Mouse (Mus musculus) c-Kit-positive CD71-positive TER-119-negative erythroid progenitor cells, embryonic 14.5 days (primary cell): ENCODE measurements around the gene Serpinb6a.
"Not testable (repeated sequence)": the region's sequence is repeated elsewhere in the genome, so short reads cannot be mapped to it uniquely, and the experiment has no call there.

ENCODE experiments used
- DNase-seq: peaks from one replicate; pipeline ENCODE4 v3.0.0-alpha.2; 2013; ENCODE audit warnings: low read depth

Gene Serpinb6a

DNA sequence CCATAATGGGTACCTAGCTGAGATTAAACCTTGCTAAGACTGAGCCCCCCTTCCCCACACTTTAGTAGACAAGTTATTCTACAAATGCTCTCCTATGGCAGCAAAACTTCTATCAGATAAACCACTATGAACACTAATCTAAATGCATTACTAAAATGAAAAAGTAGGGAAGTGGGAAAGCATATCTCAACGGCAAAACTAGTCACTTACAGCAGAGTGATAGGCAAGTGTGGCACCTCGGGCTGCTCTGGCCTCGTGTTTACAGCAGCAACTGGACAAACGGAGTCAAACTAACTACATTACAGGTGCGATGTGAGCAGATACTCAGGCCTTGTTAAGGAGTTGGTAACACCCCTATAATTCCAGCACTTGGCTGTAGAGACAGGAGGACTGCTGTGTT, 13.0 kb downstream of the Serpinb6a start:
- DNase-seq = no peak

DNA sequence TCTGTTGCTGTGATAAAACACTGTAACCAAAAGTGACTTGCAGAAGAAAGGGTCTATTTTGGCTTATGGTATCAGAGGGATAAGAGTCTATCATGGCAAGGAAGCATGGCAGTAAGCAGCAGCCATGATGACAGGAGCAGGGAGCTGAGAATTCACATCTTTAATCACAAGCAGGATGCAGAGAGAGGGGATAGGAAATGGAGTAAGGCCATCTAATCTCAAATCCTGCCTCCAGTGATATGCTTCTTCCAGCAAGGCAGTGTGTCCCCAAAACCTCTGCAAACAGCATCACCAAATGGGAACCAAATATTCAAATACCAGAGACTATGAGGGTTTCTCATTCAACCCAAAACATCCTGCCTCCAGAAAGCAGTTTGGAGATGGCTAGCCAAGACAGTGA, 36.0 kb downstream of the Serpinb6a start:
- no peak for DNase-seq

DNA sequence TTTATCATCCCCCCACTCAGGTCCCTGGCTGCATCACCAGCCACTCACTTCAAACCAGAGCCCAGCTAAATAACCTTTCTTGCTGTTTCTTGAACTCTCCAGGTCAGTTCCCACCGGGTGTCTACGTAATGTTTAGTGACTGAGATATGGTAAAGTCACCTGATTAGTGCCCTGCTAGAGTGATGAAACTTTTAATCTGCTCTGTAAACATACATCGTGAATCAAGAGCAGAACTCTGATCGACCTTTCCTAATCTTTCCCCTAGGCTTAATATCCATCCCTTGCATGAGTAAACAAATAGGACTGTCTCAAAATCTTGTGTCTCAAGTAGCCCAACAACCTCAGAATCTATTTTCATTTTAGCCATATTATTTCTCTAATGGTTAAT, 36.6 kb downstream of the Serpinb6a start:
- no peak for DNase-seq

DNA sequence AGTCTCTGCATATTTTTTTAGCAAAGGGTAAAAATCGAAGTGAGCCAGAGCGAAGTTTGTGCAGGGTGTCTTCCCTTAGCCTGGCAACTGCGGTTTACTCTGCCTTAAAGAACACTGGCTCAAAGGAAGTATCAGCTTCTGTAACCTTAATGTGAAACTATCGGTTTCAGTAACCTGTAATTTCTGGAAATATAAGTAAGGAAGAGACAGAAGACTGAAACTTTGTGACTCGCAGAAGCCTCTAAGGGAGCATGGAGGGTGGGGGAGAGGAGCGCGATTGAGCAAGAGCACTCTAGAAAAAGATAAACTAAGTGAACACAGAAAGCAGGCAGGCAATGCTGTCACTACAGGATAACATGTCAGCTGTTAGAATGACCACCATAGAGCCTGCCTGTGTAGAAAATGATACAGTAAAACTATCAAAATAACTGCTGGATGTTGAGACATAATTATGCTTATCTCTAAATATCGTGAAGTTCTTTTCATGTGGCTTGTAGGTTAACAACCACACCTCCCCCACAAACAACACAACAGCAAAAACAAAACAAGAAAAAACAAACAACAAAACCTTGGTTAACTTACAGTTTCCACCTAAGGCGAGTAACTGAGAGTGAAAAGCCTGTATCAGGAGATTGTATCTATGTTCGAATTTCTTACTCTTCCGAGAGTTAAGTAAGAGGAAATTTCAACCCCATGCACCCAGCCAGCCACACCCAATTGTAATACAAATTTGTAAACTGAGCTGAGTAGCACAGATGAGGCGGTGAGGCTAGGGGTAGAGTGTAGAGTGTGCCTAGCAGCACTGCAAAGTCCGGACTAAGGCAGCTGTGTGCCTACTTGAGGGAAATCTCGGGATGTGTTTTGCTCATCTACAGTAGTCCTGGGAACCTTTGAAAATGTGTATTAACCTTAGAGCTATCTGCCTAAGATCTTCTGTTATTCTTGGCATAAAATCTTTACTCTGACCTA, 37.3 kb downstream of the Serpinb6a start:
- DNase-seq = peak; percentile 55

DNA sequence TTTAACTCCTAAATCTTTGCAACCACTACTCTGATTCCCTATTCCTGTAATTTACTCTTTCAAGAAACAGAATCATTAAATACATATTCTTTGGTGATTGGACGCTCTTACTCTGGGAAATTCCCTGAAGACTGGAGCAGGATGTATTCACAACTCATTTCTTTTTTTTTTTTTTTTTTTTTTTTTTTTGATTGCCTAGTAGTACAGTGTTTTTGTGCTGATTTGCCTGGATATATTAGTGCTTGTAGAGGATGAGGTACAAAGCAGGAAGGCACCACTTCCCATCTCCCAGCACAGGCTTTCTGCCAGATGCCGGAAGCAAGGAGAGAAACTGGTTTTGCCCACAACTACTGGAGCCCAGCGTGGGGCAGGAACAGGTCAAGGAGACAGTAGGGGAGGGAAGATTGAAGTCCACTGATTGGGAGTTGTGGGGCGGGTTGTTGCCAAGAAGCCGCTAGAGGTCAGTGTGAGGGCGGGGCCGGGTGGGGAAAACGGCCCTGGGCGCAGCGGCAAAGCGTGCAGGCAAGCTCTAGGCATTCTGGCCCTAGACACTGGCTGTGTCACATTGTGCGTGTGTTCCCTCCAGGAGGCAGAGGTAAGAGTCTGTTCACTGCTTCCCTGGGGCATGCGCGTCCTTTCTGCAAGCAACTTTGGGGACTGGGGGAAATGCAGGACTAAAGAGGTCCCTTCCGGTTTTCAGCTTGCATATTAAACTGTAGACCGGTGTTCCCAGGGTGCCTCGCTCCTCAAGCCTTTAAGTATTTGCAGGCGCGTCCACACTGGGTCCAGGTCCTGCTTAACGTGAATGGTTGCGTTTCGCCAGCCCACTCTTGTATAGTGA, 38.2 kb downstream of the Serpinb6a start, which contains the start of gene Nqo2:
Gene Nqo2, plus strand, starts transcription at position 482 of the 841 bp plus-strand sequence.
- peak; percentile 55 for DNase-seq

DNA sequence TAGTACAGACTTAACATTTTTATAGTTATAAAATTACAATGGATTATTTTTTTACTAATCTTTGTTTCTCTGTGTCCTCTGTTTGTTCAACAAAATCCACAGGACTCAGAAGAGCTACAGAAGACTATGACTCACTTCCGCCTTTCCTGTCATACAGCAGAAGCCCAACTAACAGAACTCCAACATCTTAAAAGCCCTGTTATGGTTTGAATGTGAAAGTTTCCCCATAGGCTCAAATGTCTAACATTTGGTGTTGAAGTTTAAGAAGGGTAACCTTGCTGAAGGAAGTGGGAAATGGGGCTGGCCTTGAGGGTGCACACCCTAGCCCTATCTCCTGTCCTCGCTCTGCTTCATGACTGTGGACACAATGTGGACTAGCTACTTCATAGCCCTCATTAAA, 42.8 kb downstream of the Serpinb6a start:
- DNase-seq = no peak

DNA sequence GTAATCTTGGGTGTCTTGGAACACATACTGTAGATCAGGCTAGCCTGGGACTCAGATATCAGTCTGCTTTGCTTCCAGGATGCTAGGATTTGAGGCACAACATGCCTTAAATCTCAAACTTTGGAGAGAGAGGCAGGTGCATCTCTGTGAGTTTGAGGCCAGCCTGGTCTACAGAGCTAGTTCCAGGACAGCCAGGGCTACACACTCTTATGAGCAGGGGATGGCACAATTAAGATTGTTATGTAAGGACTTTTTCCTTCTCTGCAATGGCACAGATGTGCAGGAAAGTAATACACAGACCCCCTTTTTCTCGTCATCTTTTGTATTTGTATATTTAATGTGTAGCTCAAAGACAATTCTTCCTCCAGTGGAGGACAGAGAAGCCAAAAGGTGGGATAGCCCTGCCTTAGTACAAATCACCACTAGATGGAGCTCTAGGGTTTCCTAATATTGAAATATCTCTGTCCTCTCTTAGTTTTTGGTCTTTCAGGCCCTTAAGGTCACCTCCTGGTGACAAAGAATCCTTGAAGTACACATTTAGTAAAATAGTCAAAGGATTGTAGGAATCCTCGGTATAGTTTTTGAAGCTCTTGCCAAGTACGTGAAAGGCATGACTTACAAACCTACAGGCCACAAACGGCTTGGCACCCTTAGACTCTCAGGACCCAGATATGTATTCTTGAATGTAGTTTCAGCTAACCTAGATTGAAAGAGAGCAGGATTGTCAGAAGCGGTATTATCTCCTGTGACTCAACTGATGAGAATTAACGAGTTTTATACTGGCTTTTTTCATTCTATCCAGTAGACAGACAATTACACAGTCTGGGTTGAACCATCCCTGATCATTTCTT, 45.8 kb downstream of the Serpinb6a start:
- no peak for DNase-seq

DNA sequence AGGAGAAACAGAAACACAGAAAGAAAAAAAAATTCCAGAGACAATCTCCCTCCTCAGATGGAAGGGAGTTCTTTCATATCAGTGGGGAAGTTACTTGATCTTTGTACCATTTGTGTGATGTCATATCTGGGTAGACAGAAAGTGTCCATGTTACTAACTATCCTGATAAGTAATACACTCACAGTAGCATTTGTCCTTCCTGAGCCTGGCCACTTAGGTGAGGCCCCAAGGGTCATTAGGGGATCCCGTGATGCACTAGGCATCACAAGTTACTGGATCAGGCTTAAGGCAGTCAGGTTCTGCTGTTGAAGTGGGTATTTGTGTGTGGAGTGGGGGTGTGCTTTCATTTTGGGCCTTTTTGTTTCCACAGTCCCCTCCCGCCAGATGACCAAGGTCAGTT, 49.6 kb downstream of the Serpinb6a start:
- DNase-seq = no peak

DNA sequence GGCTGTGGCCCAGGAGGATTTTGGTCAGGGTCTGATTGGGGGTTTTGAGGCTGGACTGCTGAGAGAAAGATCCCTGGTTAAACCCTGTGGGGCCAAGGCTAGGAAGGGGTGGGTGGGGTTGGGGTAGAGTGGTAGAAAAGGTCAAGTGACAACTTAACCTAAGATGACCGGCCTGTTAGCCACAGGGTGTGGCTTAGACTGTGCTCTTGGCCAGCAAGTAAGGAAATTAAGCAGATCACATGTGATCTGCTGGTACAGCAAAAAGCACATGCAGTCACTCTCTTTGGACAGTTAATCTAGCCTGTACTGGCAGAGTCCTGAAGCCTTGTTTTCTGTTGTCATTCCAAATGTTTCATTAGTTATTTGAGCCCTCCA, 50.5 kb downstream of the Serpinb6a start:
- no peak for DNase-seq

DNA sequence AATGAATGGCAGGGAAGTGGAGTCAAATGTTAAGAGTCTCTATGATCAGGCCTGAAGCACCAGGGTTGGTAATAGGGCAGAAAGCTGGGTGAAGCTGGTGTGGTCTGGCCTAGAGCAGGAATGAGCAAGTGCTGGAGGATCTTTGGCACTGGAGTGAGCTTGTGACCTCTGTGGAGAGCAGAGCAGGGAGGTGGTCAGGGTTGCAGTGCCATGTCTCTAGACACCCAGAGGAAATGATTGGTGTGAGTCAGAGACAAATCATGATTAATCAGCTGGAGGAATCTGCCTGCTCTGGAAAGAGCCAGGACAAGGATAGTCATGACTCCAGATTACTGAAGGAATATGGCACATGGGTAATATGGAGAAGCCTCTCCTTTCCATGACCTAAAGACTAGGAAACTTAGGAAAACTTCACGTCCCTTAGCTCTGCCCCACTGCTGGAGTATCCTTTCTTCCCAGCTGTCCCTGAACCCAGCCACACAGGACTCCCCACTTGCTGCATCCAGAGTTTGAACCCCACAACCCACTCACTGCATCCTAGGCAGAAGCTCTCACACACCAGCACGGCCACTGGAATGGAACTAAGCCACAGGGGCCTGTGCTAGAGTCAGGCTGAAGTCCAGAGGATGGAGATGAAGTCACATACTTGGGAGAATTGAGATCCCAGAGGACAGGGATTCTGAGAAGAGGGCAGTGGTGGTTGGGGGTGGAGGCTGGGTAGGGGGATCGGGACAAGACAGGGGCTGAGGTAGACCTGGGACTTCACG, 51.1 kb downstream of the Serpinb6a start:
- no peak for DNase-seq

DNA sequence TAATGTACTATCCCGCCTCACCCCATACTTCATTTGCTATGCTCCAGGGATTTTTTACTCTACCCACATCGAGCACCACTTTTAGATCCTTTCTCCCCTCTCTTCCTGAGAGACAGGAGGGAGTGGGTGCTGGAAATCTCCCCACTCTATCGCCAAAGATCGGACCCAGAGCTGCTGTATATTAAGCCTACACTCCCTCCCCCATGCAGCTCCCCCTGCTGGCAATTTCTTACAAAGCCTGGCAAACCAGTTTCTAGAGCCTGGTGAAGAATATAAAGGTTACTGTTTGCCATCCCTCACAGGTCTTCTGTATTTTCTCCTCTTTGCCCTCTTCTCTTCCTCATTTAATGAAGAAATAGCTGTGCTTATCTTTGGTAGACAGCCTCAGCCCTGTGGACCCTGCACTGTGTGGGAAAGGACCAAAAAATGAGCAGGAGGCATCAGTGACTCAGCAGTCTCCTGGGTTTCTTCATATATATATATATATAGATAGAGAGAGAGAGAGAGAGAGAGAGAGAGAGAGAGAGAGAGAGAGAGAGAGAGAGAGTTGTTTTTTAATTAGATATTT, 60.3 kb downstream of the Serpinb6a start:
- no peak for DNase-seq

DNA sequence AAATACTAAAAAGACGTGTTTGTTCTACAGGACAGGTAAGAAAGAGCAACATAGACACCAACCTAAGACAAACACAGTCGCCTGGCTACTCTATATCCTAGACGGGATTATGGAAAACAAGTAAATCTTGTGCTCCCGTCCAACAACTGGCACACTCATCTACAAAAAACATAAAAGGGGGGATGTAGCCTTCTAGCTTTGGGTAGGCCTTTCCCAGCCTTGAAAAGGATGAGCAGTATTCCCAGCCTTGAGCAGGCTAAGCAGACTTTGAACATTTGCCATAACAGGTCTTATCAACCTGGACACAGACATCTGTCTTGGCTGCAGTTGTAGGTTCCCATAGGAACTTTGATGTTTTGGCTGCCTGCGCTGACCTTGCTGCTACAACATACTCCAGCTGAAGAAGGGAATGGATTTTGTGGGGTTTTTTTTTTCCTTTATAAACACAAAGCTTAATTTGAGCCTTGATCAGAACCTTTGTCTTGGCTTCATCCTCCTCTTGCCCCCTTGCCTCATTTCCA, 61.2 kb downstream of the Serpinb6a start:
- DNase-seq = no peak

DNA sequence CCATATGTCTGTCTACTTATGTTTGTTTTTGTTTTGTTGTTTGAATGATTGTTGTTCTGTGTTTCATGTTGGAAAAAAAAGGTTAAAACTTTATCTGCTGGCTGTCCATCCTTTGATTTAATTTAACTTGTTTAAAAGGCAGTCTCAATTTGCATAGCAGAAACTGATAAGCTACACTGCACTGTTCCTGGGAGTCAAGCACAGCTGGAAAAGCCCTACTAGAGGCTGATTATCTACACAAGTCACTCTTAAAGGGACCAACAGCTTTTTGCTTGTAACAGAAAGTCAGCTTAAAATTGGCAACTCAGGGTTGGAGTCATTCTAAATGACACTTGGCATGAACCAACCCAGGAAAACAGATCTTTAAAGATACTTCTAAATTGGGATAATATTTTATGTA, 65.0 kb downstream of the Serpinb6a start:
- not testable (repeated sequence) for DNase-seq

DNA sequence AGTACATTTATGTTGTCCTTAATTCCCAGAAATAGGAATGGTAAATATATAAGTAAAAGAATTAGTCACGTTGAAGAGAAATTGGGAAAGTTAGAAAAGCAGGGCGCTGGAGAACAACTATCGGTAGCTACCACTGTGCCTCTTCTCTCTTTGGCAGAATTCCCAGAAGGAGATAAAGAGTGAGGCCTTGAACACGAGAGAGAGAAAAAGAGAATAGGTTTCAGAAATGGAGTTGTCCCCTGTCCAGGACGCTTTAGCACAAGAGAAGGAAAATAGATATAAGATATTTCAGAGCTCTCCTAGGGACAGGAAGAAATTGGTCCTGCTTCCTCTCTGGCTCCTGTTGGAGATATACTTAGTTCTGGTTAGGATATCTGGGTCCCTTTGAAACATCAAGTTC, 65.4 kb downstream of the Serpinb6a start:
- no peak for DNase-seq

DNA sequence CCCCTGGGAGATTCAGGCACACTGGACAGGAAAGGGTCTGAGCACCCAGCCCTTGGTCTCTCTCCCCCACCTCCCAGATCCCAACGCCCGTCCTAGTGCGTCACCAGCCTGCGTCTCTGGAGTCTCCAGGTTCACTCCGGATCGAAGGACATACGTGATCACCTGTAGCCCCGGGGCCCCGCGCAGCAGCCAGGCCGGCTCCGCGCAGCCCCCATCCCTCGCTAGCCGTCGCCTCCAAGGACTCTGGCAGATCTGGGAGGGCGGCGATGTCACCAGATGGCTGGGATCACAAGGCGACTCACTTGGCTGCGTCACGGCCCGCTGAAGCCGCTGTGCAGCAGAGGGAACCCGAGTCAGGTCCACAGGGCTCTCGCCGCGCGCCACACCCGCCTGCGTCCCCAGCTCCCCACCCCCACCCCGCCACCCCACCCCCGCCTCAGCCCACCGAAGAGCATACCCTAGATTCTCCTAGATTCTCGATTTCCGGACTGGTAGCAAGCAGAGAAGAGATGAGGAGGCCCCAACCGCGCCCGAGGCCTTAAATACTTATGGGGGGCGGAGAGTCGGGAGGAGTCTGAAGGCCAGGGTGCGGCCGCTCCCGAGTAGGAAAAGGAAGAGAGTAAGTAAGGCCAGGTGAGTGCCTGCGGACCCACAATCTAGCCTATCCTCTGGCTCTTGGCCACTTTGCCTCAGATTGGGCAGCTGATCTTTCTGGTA, 67.0 kb downstream of the Serpinb6a start:
- no peak for DNase-seq

DNA sequence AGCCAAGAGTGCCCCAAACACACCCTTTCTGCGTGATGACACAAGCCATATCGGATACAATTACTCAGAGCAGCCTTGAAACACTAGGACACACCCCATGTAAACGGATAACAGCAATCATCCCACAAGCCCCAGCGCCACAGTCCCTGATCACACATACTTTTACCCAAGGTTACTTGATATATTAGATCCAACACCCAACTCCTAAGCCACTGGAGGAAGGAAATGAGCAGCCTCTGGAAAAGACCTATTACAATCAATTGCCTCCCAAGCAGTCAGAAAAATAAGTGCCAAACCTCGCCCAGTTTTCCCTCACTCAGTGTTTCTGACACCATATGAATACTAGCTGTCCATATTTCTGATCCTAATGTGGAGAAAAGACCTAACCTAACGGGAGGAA, 67.9 kb downstream of the Serpinb6a start:
- no peak for DNase-seq

DNA sequence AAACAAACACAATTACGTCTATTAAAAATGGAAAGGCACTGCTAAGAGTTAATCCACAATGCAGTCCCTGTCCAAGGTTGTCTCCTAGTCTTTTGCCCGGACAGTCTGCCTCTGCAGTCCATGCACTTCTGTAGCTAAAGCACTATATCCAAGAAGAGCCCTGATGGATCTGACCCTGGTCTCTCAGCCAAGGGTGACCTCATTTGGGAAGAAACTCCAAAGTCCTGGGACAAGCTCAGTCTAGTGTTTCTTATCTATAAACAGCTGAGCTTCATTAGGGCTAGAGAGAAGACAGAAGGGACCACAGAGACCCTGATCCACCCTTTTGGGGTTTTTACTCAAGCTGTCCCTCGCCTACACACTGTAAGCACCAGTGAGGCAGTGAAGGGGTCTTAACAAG, 71.7 kb downstream of the Serpinb6a start:
- no peak for DNase-seq

DNA sequence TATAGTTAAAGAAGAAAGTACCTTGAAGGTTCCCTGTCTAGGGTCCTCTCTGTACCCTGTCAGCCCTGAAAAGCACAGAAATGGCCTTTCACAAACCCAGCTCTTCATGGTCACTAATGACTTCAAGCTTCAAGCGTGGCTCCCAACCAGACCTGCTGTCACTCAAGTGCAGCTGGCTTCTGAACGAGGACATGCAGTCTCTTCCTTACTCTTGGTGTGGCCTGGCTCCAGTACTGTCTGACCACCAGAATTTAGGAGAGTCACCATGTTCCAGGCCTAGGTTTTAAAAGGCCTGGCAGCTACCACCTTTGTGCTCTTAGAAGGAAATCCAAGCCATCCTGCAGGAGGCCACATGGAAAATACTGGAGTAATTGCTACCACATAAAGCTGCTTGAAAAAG, 72.3 kb downstream of the Serpinb6a start:
- no peak for DNase-seq

DNA sequence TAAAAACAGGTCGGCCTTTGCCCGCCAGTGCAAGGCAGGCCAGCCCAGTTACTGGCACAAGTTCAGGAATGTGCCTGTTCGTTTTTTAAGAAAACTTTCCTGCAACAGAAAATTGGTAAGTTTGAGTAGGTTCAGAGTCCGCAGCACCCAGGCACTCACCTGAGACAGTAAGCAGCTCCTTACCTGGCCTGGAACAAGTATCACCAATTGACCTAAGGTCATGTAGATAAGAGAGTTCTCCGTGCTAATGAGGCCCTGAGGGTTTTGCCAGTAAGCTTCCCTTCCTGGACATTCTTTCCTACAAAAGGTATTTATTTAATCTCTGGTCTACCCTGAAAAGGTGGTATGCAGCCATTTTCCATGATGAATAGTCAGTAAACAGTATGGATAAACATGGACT, 80.9 kb downstream of the Serpinb6a start:
- no peak for DNase-seq

DNA sequence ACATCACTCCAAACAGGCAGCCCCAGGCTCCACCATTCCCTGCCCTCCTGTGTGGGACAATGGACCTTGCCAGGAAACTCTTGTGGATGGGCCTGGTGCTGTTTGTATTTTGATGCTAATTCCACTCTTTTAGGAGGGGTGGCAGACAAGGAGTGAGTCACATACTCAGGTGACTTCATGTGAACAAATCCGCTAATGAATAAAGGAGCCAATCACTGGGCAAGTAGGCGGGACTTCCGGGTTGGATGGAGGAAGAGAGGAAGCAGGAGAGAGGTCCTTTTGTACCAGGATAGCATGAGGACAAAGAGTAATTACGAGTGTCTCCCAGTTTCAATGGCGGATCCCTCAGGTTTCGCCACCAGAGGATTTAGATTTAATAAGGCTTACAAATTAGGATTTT, 81.6 kb downstream of the Serpinb6a start:
- DNase-seq = no peak
